Mouse (Mus musculus) hindbrain, embryonic 14.5 days (tissue): ENCODE data around the gene Mpo. TPM values are rescaled to one million over a fixed set of nuclear protein-coding genes. Genes with fewer than 3 reads are reported as not detected.

Experiments
- ATAC-seq: fragments of 200-750 bp; cut with Nextera tagmentation; 2 replicates; pipeline ENCODE4 v1.8.0; 2017; ENCODE audit warnings: moderate number of reproducible peaks, mild to moderate bottlenecking, moderate TSS enrichment, moderate library complexity; ENCODE audit not compliant: low FRiP score
- DNase-seq: peaks from one replicate; pipeline ENCODE4 v3.0.0-alpha.2; 2015; ENCODE audit warnings: low spot score
- H3K27ac ChIP-seq: fragments of 300-500 bp; sonication (generic); 2 replicates; pipeline ENCODE4 v1.5.1; 2014; ENCODE audit warnings: mild to moderate bottlenecking, moderate library complexity
- H3K27me3 ChIP-seq: fragments of 300-500 bp; sonication (generic); 2 replicates; pipeline ENCODE4 v1.6.1; 2014; ENCODE audit warnings: mild to moderate bottlenecking, low read length, mixed read lengths; ENCODE audit not compliant: control insufficient read depth, insufficient read depth
- H3K36me3 ChIP-seq: fragments of 300-500 bp; sonication (generic); replicated peaks from 2 replicates; pipeline ENCODE4 v1.6.1; 2014; ENCODE audit not compliant: control insufficient read depth, insufficient read depth
- H3K4me1 ChIP-seq: fragments of 300-500 bp; sonication (generic); replicated peaks from 2 replicates; pipeline ENCODE4 v1.6.1; 2014; ENCODE audit warnings: antibody characterized with exemption, low read length, mixed read lengths; ENCODE audit not compliant: control insufficient read depth, insufficient read depth
- H3K4me2 ChIP-seq: fragments of 300-500 bp; sonication (generic); replicated peaks from 2 replicates; pipeline ENCODE4 v1.6.1; 2014; ENCODE audit warnings: mild to moderate bottlenecking, moderate library complexity
- H3K4me3 ChIP-seq: fragments of 300-500 bp; sonication (generic); replicated peaks from 2 replicates; pipeline ENCODE4 v1.5.1; 2014; ENCODE audit warnings: mild to moderate bottlenecking, low read length
- H3K9ac ChIP-seq: fragments of 300-500 bp; sonication (generic); 2 replicates; pipeline ENCODE4 v1.6.1; 2014
- H3K9me3 ChIP-seq: fragments of 300-500 bp; sonication (generic); 2 replicates; pipeline ENCODE4 v1.6.1; 2016; ENCODE audit warnings: low read length; ENCODE audit not compliant: control insufficient read depth
- WGBS: fragments of 180-500 bp; shearing (Covaris S2); extraction: QIAGEN DNeasy Blood & Tissue Kit; methylation state at CpG from one replicate; pipeline ENCODE4 v1.1.7; 2014; 5-methylcytosine and 5-hydroxymethylcytosine counted together
- microRNA counts: library from miRNA; unstranded; fragments of <30 nt; microRNA quantifications from one replicate; lab custom pipeline; 2016
- microRNA-seq: library from miRNA; unstranded; fragments of <30 nt; microRNA quantifications from one replicate; pipeline ENCODE4, GENCODE M21; 2016
- polyA plus RNA-seq: library from polyadenylated mRNA; unstranded; fragments of >200 nt; fragmentation: Nextera tagmentation; extraction: Ambion mirVana; gene quantifications from 2 replicates; pipeline ENCODE4 v1.2.1, GENCODE M21; 2014

Mpo gene
- polyA plus RNA-seq, 1 experiment from 2014 or later, result 0.88 TPM

GRCm38 (mm10) chr11:87852690-87853596, 59.6 kb downstream of the Mpo start, which contains the start of gene Mks1:
Mks1 (plus strand) TSS chr11:87853215.
- Histone ChIP-seq H3K9ac (peak within 1 kb of the TSS; percentile 62), H3K4me3 (peak within 1 kb of the TSS; percentile 62), H3K4me2 (peak within 1 kb of the TSS; percentile 71), H3K27ac (peak within 1 kb of the TSS; percentile 61), H3K36me3 (peaks cover 16% of the 10 kb centered on the region; the same call in 1 of the 2 replicates), H3K4me1 (peaks cover 9% of the 10 kb centered on the region), H3K27me3 (no peaks in the 10 kb centered on the region), H3K9me3 (no peaks in the 10 kb centered on the region)
- peak; percentile 96 for ATAC-seq
- DNase-seq, result peak; percentile 95
- 5% methylated on average over 40 of the region's 40 CpGs for WGBS

- H3K9me3 ChIP-seq, result no peaks in the 10 kb centered on the region
- peak overlapping the region; percentile 71 for H3K4me2 ChIP-seq
- H3K4me1 ChIP-seq, result peaks cover 9% of the 10 kb centered on the region
- peak overlapping the region; percentile 61 for H3K27ac ChIP-seq
- peak overlapping the region; percentile 62 for H3K4me3 ChIP-seq
- ATAC-seq (peak; percentile 42; the same call in 1 of the 2 replicates), DNase-seq (peak; percentile 25)
- H3K36me3 ChIP-seq, result peaks cover 19% of the 10 kb centered on the region; the same call in 1 of the 2 replicates
- H3K27me3 ChIP-seq, result no peaks in the 10 kb centered on the region
- 28% methylated on average over 8 of the region's 8 CpGs for WGBS
- peak overlapping the region; percentile 62 for H3K9ac ChIP-seq
Observed at GRCm38 (mm10) chr11:87853597-87853954, 60.2 kb downstream of the Mpo start.

MicroRNAs within 50 kb of the gene (microRNA counts, 519-probe panel; counts per million panel counts)
- microRNA mmu-miR-142-3p (lab: Ali Mortazavi, UCI) (4,129 counts per million, percentile 31 among the panel's probes with 10 or more counts), microRNA mmu-miR-142-5p (lab: Ali Mortazavi, UCI) (not detected)

Small RNAs within 50 kb of the gene (microRNA-seq; reads per million reads assigned to microRNA genes)
- gene Mir142 (not detected), gene Mir142b (not detected)

Other genes starting within 250 kb of the Mpo start
- not detected in 2 replicates for gene Gm11492, start 226.9 kb upstream of the Mpo start, polyA plus RNA-seq
- 26.2 and 29.6 TPM in 2 replicates for gene Sept4, start 224.7 kb upstream of the Mpo start, polyA plus RNA-seq
- 53.4 and 68.7 TPM in 2 replicates for gene Mtmr4, start 201.4 kb upstream of the Mpo start, polyA plus RNA-seq
- gene Hsf5, start 176.4 kb upstream of the Mpo start, polyA plus RNA-seq, result 0.31 and 0.33 TPM in 2 replicates
- 0.83 and 0.84 TPM in 2 replicates for gene Rnf43, start 130.9 kb upstream of the Mpo start, polyA plus RNA-seq
- gene Supt4a, start 56.0 kb upstream of the Mpo start, polyA plus RNA-seq, result 137 and 152 TPM in 2 replicates
- gene Tspoap1, start 33.0 kb upstream of the Mpo start, polyA plus RNA-seq, result 43.8 and 46.9 TPM in 2 replicates
- gene Lpo, start 34.7 kb downstream of the Mpo start, polyA plus RNA-seq, result 1.3 and 2.2 TPM in 2 replicates
- gene Mks1, start 59.6 kb downstream of the Mpo start, polyA plus RNA-seq, result 7.8 and 10.9 TPM in 2 replicates
- 0.27 TPM in 1 of 2 replicates, not detected in the other for gene Epx, start 82.0 kb downstream of the Mpo start, polyA plus RNA-seq
- gene Olfr462, start 98.7 kb downstream of the Mpo start, polyA plus RNA-seq, result not detected in 2 replicates
- gene Olfr463, start 103.8 kb downstream of the Mpo start, polyA plus RNA-seq, result not detected in 2 replicates
- gene Olfr464, start 127.4 kb downstream of the Mpo start, polyA plus RNA-seq, result 0.26 TPM in 1 of 2 replicates, not detected in the other
- gene Dynll2, start 194.0 kb downstream of the Mpo start, polyA plus RNA-seq, result 30.1 and 32.8 TPM in 2 replicates